Mouse (Mus musculus) MEL (cell line): Measurements from ENCODE around the gene Cav1. TPM values are rescaled to one million over a fixed set of nuclear protein-coding genes. Genes with fewer than 3 reads are reported as not detected.

Experiments
- DNase-seq: peaks from one replicate; pipeline ENCODE4 v3.0.0; 2011; ENCODE audit warnings: low read depth, low spot score
- H3K27ac ChIP-seq: 2 replicates; pipeline ENCODE4 v1.5.1; 2012; ENCODE audit warnings: low read depth, mild to moderate bottlenecking, control low read depth, low read length, moderate library complexity; ENCODE audit not compliant: control insufficient read depth
- H3K27me3 ChIP-seq, 2 experiments: fragments of 150-350 bp in 1 of 2; sonication (generic) in 1 of 2; 2 replicates each; pipeline ENCODE4 v1.6.1; 2012; ENCODE audit warnings: low read length in 2 of 2, mild to moderate bottlenecking in 2 of 2, improper control_type of control experiment in 1 of 2, moderate library complexity in 1 of 2; ENCODE audit not compliant: insufficient read depth in 2 of 2, control insufficient read depth in 1 of 2
- H3K36me3 ChIP-seq, 2 experiments: 2 replicates each; pipeline ENCODE4 v1.6.1; 2012 to 2014; ENCODE audit warnings: low read length in 2 of 2, improper control_type of control experiment in 1 of 2, inconsistent platforms in 1 of 2, mild to moderate bottlenecking in 1 of 2; ENCODE audit not compliant: insufficient read depth in 2 of 2, control insufficient read depth in 1 of 2
- H3K4me1 ChIP-seq, 2 experiments: fragments of 150-350 bp in 1 of 2; sonication (generic) in 1 of 2; 2 replicates each; pipeline ENCODE4 v1.6.1; 2012; ENCODE audit warnings: low read length in 2 of 2, improper control_type of control experiment in 1 of 2, mild to moderate bottlenecking in 1 of 2; ENCODE audit not compliant: insufficient read depth in 2 of 2, control insufficient read depth in 1 of 2
- H3K4me3 ChIP-seq, 2 experiments: fragments of 150-350 bp in 1 of 2; sonication (generic) in 1 of 2; 2 replicates each; pipeline ENCODE4 v1.5.1; 2012; ENCODE audit warnings: low read depth in 2 of 2, low read length in 2 of 2, mild to moderate bottlenecking in 2 of 2, moderate library complexity in 2 of 2, control low read depth in 1 of 2, improper control_type of control experiment in 1 of 2; ENCODE audit not compliant: control insufficient read depth in 1 of 2, insufficient read depth in 1 of 2
- H3K79me2 ChIP-seq: 2 replicates; pipeline ENCODE4 v1.6.1; 2012; ENCODE audit warnings: mild to moderate bottlenecking, low read length, moderate library complexity; ENCODE audit not compliant: control insufficient read depth, poor library complexity, insufficient read depth
- H3K9ac ChIP-seq: 2 replicates; pipeline ENCODE4 v1.6.1; 2012; ENCODE audit warnings: low read depth, mild to moderate bottlenecking, control low read depth, low read length, moderate library complexity; ENCODE audit not compliant: control insufficient read depth, poor library complexity, severe bottlenecking
- H3K9me3 ChIP-seq: fragments of 150-350 bp; sonication (generic); replicated peaks from 2 replicates; pipeline ENCODE4 v1.6.1; 2012; ENCODE audit warnings: mild to moderate bottlenecking, low read length, improper control_type of control experiment, moderate library complexity; ENCODE audit not compliant: insufficient read depth
- CHD2 ChIP-seq: IDR thresholded peaks from 2 replicates; pipeline ENCODE4 v1.6.1; 2011; ENCODE audit warnings: low read length, improper control_type of control experiment
- ELF1 ChIP-seq: IDR thresholded peaks from 2 replicates; pipeline ENCODE4 v1.6.1; 2014; ENCODE audit warnings: low read depth, mild to moderate bottlenecking, inconsistent platforms, low read length, improper control_type of control experiment, moderate library complexity
- EP300 ChIP-seq, 2 experiments: IDR thresholded peaks; 2 replicates each; pipeline ENCODE4 v1.6.1; 2011; ENCODE audit warnings: improper control_type of control experiment in 2 of 2, low read length in 2 of 2, low read depth in 1 of 2, mild to moderate bottlenecking in 1 of 2
- ETS1 ChIP-seq: IDR thresholded peaks from 2 replicates; pipeline ENCODE4 v1.6.1; 2012; ENCODE audit warnings: low read depth, mild to moderate bottlenecking, inconsistent platforms, low read length, improper control_type of control experiment, moderate library complexity
- GABPA ChIP-seq: IDR thresholded peaks from 2 replicates; pipeline ENCODE4 v1.6.1; 2012; ENCODE audit warnings: low read depth, mild to moderate bottlenecking, inconsistent platforms, low read length, improper control_type of control experiment, moderate library complexity
- HCFC1 ChIP-seq: IDR thresholded peaks from 2 replicates; pipeline ENCODE4 v1.6.1; 2012; ENCODE audit warnings: low read depth, mild to moderate bottlenecking, inconsistent platforms, low read length, improper control_type of control experiment, moderate library complexity
- JUND ChIP-seq: IDR thresholded peaks from 2 replicates; pipeline ENCODE4 v1.6.1; 2011; ENCODE audit warnings: low read depth, mild to moderate bottlenecking, improper control_type of control experiment, low read length
- KAT2A ChIP-seq: conservative IDR thresholded peaks from 2 replicates; pipeline ENCODE4 v1.6.1; 2012; ENCODE audit warnings: low read depth, low read length, improper control_type of control experiment, inconsistent platforms
- MAFK ChIP-seq: IDR thresholded peaks from 2 replicates; pipeline ENCODE4 v1.6.1; 2011; ENCODE audit warnings: low read depth, mild to moderate bottlenecking, low read length, improper control_type of control experiment, borderline replicate concordance
- MAX ChIP-seq: IDR thresholded peaks from 2 replicates; pipeline ENCODE4 v1.6.1; 2011; ENCODE audit warnings: low read length, improper control_type of control experiment
- MAZ ChIP-seq: IDR thresholded peaks from 2 replicates; pipeline ENCODE4 v1.6.1; 2012; ENCODE audit warnings: low read depth, mild to moderate bottlenecking, inconsistent platforms, low read length, improper control_type of control experiment
- MYB ChIP-seq: IDR thresholded peaks from 2 replicates; pipeline ENCODE4 v1.6.1; 2011; ENCODE audit warnings: mild to moderate bottlenecking, low read depth, low read length, improper control_type of control experiment
- MYC ChIP-seq: IDR thresholded peaks from 2 replicates; pipeline ENCODE4 v1.6.1; 2011; ENCODE audit warnings: low read depth, mild to moderate bottlenecking, low read length, improper control_type of control experiment, moderate library complexity
- NELFE ChIP-seq: IDR thresholded peaks from 2 replicates; pipeline ENCODE4 v1.6.1; 2011; ENCODE audit warnings: low read depth, low read length, improper control_type of control experiment
- POLR2AphosphoS2 ChIP-seq: IDR thresholded peaks from 2 replicates; pipeline ENCODE4 v1.6.1; 2011; ENCODE audit warnings: low read length, improper control_type of control experiment
- POLR2AphosphoS5 ChIP-seq: IDR thresholded peaks from 2 replicates; pipeline ENCODE4 v1.6.1; 2012; ENCODE audit warnings: low read depth, borderline replicate concordance, mild to moderate bottlenecking, inconsistent platforms, low read length, moderate library complexity, mixed read lengths
- RCOR1 ChIP-seq: IDR thresholded peaks from 2 replicates; pipeline ENCODE4 v1.6.1; 2012; ENCODE audit warnings: low read depth, mild to moderate bottlenecking, inconsistent platforms, low read length, improper control_type of control experiment
- SIN3A ChIP-seq: IDR thresholded peaks from 2 replicates; pipeline ENCODE4 v1.6.1; 2012; ENCODE audit warnings: low read length, improper control_type of control experiment, inconsistent platforms
- SMC3 ChIP-seq: IDR thresholded peaks from 2 replicates; pipeline ENCODE4 v1.6.1; 2011; ENCODE audit warnings: low read depth, low read length, improper control_type of control experiment
- TAL1 ChIP-seq: IDR thresholded peaks from 2 replicates; pipeline ENCODE4 v1.6.1; 2012; ENCODE audit warnings: mild to moderate bottlenecking, inconsistent platforms, low read length, moderate library complexity, mixed read lengths
- UBTF ChIP-seq: IDR thresholded peaks from 2 replicates; pipeline ENCODE4 v1.6.1; 2012; ENCODE audit warnings: low read depth, mild to moderate bottlenecking, inconsistent platforms, low read length, improper control_type of control experiment, moderate library complexity, borderline replicate concordance; ENCODE audit not compliant: insufficient read depth
- ZC3H11A ChIP-seq: IDR thresholded peaks from 2 replicates; pipeline ENCODE4 v1.6.1; 2012; ENCODE audit warnings: low read depth, mild to moderate bottlenecking, inconsistent platforms, low read length, improper control_type of control experiment
- ZKSCAN1 ChIP-seq: IDR thresholded peaks from 2 replicates; pipeline ENCODE4 v1.6.1; 2012; ENCODE audit warnings: low read depth, mild to moderate bottlenecking, inconsistent platforms, low read length, improper control_type of control experiment, moderate library complexity
- polyA plus RNA-seq, 2 experiments: library from polyadenylated mRNA; stranded (reverse) in 1 of 2; unstranded in 1 of 2; fragments of >175 nt in 1 of 2; fragments of >200 nt in 1 of 2; gene quantifications; 2 replicates each; pipeline versions ENCODE4 v1.2.1 to v1.2.4; 2012; ENCODE audit warnings: low replicate concordance in 2 of 2, low read depth in 1 of 2; ENCODE audit not compliant: insufficient read length in 2 of 2, insufficient read depth in 1 of 2, missing spikeins in 1 of 2
- total RNA-seq: library from RNA; depleted of rRNA; stranded (reverse); fragments of 300-350 nt; gene quantifications from 2 replicates; pipeline ENCODE4 v1.2.3, GENCODE M21; 2012

Cav1 gene
- total and polyA plus RNA-seq, 3 experiments, result not detected

GRCm38 (mm10) chr6:17327216-17327615 is 21.1 kb downstream of the Cav1 start:
- Histone ChIP-seq H3K27me3 (no peaks in the 10 kb centered on the region), H3K27ac (no peak overlapping the region), H3K79me2 (no peaks in the 10 kb centered on the region), H3K9me3 (no peaks in the 10 kb centered on the region), H3K4me1 (no peaks in the 10 kb centered on the region)
- no peak for DNase-seq
- TF ChIP-seq JUND (no peak), EP300 (IDR thresholded peaks at IDR 0.05; ENCODE audit: low read depth in 1 of 2, low read length in 2 of 2) (no peak), RCOR1 (no peak)
- TF ChIP-seq, all 39 proteins: peak for 0
- Histone ChIP-seq H3K9ac (no peak overlapping the region), H3K36me3 (no peaks in the 10 kb centered on the region), H3K4me3 (no peak overlapping the region)

- Histone ChIP-seq H3K4me3 (no peak overlapping the region), H3K9me3 (no peaks in the 10 kb centered on the region), H3K36me3 (no peaks in the 10 kb centered on the region), H3K27me3 (no peaks in the 10 kb centered on the region), H3K4me1 (no peaks in the 10 kb centered on the region)
- DNase-seq, result no peak
- no peak for TF ChIP-seq MYB
- no peak for TF ChIP-seq ZKSCAN1
- TF ChIP-seq CHD2, result no peak
- TF ChIP-seq MYC, result no peak
- no peak for TF ChIP-seq POLR2AphosphoS5
- TF ChIP-seq GABPA, result no peak
- TF ChIP-seq POLR2AphosphoS2, result no peak
- TF ChIP-seq, all 39 proteins: peak for 0
- Histone ChIP-seq H3K9ac (no peak overlapping the region), H3K27ac (no peak overlapping the region), H3K79me2 (no peaks in the 10 kb centered on the region)
These were observed 23.7 kb downstream of the Cav1 start for GRCm38 (mm10) chr6:17329801-17330200.

- H3K27ac ChIP-seq, result no peak overlapping the region
- no peaks in the 10 kb centered on the region for H3K9me3 ChIP-seq
- no peak for DNase-seq
- no peak for TF ChIP-seq UBTF
- no peak for TF ChIP-seq SMC3
- no peak for TF ChIP-seq MAFK
- TF ChIP-seq KAT2A, result no peak
- TF ChIP-seq MAZ, result no peak
- TF ChIP-seq RCOR1, result no peak
- no peak for TF ChIP-seq ELF1
- no peak for TF ChIP-seq NELFE
- no peak for TF ChIP-seq SIN3A
- TF ChIP-seq GABPA, result no peak
- TF ChIP-seq MAX, result no peak
- no peak for TF ChIP-seq TAL1
- no peak for TF ChIP-seq ETS1
- TF ChIP-seq ZC3H11A, result no peak
- TF ChIP-seq HCFC1, result no peak
- no peaks in the 10 kb centered on the region for H3K27me3 ChIP-seq
- no peak overlapping the region for H3K4me3 ChIP-seq
- H3K9ac ChIP-seq, result no peak overlapping the region
- no peaks in the 10 kb centered on the region for H3K79me2 ChIP-seq
- H3K4me1 ChIP-seq, result no peaks in the 10 kb centered on the region
- H3K36me3 ChIP-seq, result no peaks in the 10 kb centered on the region
These were observed 31.6 kb downstream of the Cav1 start for GRCm38 (mm10) chr6:17337724-17338123.
